Mouse (Mus musculus): ENCODE data around the gene Serpina6.

Serpina6 gene

DNA sequence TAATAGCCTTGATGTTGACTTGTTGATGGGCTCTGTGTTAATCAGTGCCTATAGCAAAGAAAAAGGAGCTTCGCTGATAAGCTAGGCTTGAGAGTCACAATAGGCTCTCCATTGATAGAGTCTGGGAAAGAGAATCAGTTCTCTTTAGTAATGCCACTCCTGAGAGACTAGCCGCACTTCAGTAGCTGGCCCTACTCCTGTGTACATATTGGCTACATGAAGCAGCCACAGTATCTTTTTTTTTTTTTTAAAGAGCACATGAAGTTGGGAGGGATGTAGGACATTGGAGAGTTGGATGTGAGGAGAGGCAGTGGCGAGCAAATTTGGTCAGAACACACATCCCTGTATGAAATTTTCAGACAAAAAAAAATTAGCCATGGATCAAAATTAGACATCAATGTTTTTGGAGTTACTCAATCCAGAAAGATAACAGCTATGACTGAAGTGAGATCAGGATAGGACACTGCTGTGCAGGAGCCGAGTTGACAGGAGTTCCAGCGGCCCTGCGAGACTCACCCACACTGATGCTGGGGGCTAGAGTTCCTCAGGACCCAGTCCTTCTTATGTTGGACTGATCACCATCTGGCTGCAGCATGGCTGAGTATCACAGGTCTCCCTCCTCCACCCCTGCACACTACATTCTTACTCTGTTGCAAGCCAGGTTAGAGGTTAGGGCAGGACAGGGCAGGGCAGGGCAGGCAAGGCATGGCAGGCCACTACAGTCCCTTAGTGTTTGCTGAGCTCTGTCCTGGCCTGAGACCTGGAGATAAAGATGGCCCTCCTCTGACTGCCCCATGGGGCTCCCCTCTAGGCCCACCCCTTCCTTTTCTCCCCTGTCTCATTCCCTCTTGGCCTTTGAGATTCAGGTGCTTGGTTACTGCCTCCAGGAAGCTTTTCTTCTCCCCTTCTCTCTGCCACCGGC, 1.6 kb downstream of the Serpina6 start:
- no peak for DNase-seq (ENCODE audit: low spot score)

- no peak for DNase-seq (ENCODE audit: low spot score)
Measured at GRCm38 (mm10) chr12:103653836-103654235, 3.2 kb downstream of the Serpina6 start.

GRCm38 (mm10) chr12:103646314-103646713, 10.7 kb downstream of the Serpina6 start:
- DNase-seq (ENCODE audit: low spot score) = no peak

DNA sequence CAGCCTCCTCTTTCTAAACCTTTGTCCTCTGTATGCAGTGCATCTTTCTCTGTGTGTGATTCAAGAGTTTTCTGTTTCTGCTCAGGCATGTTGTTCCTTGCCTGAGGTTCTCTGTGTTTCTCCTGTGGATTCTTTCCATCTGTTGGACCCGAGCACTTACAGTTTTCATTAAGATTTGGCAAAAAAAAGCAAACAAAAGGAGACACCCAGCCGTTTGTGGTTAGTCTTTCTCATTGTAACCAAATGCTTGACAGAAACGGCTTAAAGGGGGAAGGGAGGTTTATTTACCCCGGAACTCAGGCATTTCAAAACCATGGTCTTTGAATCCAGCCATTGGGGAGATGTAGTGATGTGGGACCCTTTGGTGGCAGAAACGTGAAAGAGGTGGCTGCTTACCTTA, 12.4 kb downstream of the Serpina6 start:
- no peak for DNase-seq (ENCODE audit: low spot score)

GRCm38 (mm10) chr12:103643818-103644217, 13.2 kb downstream of the Serpina6 start:
- DNase-seq (ENCODE audit: low spot score) = no peak

GRCm38 (mm10) chr12:103643336-103643735, 13.7 kb downstream of the Serpina6 start:
- DNase-seq (ENCODE audit: low spot score) = peak; percentile 52

GRCm38 (mm10) chr12:103635846-103636245, 21.2 kb downstream of the Serpina6 start:
- DNase-seq (ENCODE audit: low spot score) = no peak

- DNase-seq (ENCODE audit: low spot score) = no peak
Measured at GRCm38 (mm10) chr12:103634430-103634829, 22.6 kb downstream of the Serpina6 start.

DNA sequence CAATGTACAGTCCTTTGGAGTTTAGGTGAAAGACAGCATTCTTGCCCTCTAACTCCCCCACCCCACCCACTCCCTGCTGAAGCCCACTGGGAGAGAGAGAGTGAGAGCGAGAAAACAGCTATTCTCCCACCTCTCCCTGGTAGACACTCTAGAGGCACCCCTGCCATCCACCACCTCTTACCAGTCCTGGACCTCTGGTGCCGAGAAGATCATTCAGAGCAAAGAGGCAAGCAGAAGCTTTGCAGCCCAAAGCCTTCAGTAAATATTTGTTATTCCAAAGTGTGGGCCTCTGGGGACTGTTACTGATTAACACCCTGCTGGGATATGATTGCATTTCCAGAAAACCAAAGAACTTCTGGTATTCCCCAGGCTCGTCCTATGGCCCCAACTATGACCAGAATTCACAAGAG, 25.8 kb downstream of the Serpina6 start, which contains the start of gene Serpina10:
Gene Serpina10 (minus strand): TSS at position 242 of the 410 bp plus-strand sequence.
- no peak for DNase-seq (ENCODE audit: low spot score)

GRCm38 (mm10) chr12:103616860-103617261, 40.2 kb downstream of the Serpina6 start:
- no peak for DNase-seq (ENCODE audit: low spot score)

GRCm38 (mm10) chr12:103615734-103616133, 41.3 kb downstream of the Serpina6 start:
- DNase-seq (ENCODE audit: low spot score) = no peak

DNA sequence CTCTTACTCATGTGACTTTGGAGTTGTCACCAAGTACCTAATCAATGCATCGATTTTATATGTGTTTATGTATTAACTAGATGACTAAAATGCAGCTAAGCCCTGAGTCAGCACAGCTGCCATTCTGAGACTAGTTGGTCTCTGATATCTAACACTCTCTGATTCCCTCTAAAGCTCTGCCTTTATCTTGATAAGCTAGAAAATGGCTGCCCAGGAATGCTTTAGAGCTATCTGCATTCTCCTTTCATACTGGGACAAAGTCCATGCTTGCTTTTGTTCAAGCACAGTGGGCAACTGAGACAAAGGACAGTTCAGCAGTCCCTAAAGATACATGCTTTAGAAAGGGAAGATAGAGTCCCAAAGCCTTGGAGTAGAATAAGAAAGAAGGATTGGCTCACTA, 41.9 kb downstream of the Serpina6 start:
- no peak for DNase-seq (ENCODE audit: low spot score)

DNA sequence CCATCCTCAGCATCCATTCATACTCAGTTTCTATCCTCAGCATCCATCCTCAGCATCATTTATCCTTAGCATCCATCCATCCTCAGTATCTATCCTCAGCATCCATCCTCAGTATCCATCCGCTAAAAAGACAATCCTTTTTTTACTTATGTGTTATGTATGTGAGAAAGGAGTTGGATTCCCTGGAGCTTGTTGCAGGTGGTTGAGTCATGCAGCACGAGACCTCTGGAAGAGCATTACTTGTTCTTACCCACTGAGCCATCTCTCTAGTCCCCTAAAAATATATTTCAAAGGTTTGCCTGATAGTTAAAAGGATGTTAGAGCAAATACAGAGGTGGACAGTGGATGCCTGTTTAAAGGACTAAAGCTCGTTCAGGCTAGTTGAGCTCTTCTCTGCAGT, 55.2 kb downstream of the Serpina6 start:
- DNase-seq (ENCODE audit: low spot score) = no peak

- DNase-seq (ENCODE audit: low spot score) = no peak
Measured at GRCm38 (mm10) chr12:103600364-103600763, 56.6 kb downstream of the Serpina6 start.

GRCm38 (mm10) chr12:103598411-103598810, 58.6 kb downstream of the Serpina6 start:
- no peak for DNase-seq (ENCODE audit: low spot score)

All from testis, postnatal 14 days (tissue).